Mouse (Mus musculus) midbrain, postnatal 0 days (tissue): Measurements from ENCODE around the gene Cabin1. TPM values are rescaled to one million over a fixed set of nuclear protein-coding genes. Genes with fewer than 3 reads are reported as not detected.
A peak's percentile ranks its signal among the peaks of the same experiment; 100 is the strongest.

ENCODE experiments used
- ATAC-seq: fragments of 200-750 bp; cut with Nextera tagmentation; 2 replicates; pipeline ENCODE4 v1.8.0; 2017; ENCODE audit warnings: moderate number of reproducible peaks, mild to moderate bottlenecking, moderate TSS enrichment, moderate library complexity; ENCODE audit not compliant: low FRiP score
- DNase-seq: peaks from one replicate; pipeline ENCODE4 v3.0.0-alpha.2; 2015; ENCODE audit warnings: low spot score
- H3K27ac ChIP-seq: fragments of 300-500 bp; sonication (generic); 2 replicates; pipeline ENCODE4 v1.5.1; 2014; ENCODE audit warnings: low read depth, mild to moderate bottlenecking, low read length, mixed read lengths
- H3K27me3 ChIP-seq: fragments of 300-500 bp; sonication (generic); 2 replicates; pipeline ENCODE4 v1.6.1; 2014; ENCODE audit warnings: low read length, control low read depth, mixed read lengths; ENCODE audit not compliant: insufficient read depth
- H3K36me3 ChIP-seq: fragments of 300-500 bp; sonication (generic); 2 replicates; pipeline ENCODE4 v1.6.1; 2014; ENCODE audit warnings: low read length, control low read depth, mixed read lengths; ENCODE audit not compliant: insufficient read depth
- H3K4me1 ChIP-seq: fragments of 300-500 bp; sonication (generic); 2 replicates; pipeline ENCODE4 v1.6.1; 2014; ENCODE audit warnings: mild to moderate bottlenecking, control low read depth, antibody characterized with exemption, low read length, mixed read lengths; ENCODE audit not compliant: insufficient read depth
- H3K4me2 ChIP-seq: fragments of 300-500 bp; sonication (generic); 2 replicates; pipeline ENCODE4 v1.6.1; 2014; ENCODE audit warnings: low read depth, mild to moderate bottlenecking, low read length, mixed read lengths; ENCODE audit not compliant: poor library complexity, severe bottlenecking
- H3K4me3 ChIP-seq: fragments of 300-500 bp; sonication (generic); 2 replicates; pipeline ENCODE4 v1.5.1; 2014; ENCODE audit warnings: low read depth, mild to moderate bottlenecking, low read length, moderate library complexity
- H3K9ac ChIP-seq: fragments of 300-500 bp; sonication (generic); replicated peaks from 2 replicates; pipeline ENCODE4 v1.6.1; 2014; ENCODE audit warnings: mild to moderate bottlenecking, low read length, moderate library complexity, mixed read lengths; ENCODE audit not compliant: poor library complexity, severe bottlenecking
- H3K9me3 ChIP-seq: fragments of 300-500 bp; sonication (generic); 2 replicates; pipeline ENCODE4 v1.6.1; 2016; ENCODE audit warnings: low read length, control low read depth
- CTCF ChIP-seq: IDR thresholded peaks from 2 replicates; pipeline ENCODE4 v1.5.1; 2016; ENCODE audit warnings: antibody characterized with exemption, mild to moderate bottlenecking
- WGBS: fragments of 180-500 bp; shearing (Covaris S2); extraction: QIAGEN DNeasy Blood & Tissue Kit; methylation state at CpG from one replicate; pipeline ENCODE4 v1.1.7; 2014; 5-methylcytosine and 5-hydroxymethylcytosine counted together
- polyA plus RNA-seq: library from polyadenylated mRNA; unstranded; fragments of >200 nt; fragmentation: Nextera tagmentation; extraction: Ambion mirVana; gene quantifications from 2 replicates; pipeline ENCODE4 v1.2.1, GENCODE M21; 2015
- total RNA-seq: library from RNA; depleted of rRNA; stranded (reverse); fragments of >200 nt; gene quantifications from 2 replicates; pipeline ENCODE4 v1.2.3, GENCODE M21; 2014

The Cabin1 gene
- total and polyA plus RNA-seq, 2 experiments from 2014 or later: 31.6 to 93.3 TPM

DNA sequence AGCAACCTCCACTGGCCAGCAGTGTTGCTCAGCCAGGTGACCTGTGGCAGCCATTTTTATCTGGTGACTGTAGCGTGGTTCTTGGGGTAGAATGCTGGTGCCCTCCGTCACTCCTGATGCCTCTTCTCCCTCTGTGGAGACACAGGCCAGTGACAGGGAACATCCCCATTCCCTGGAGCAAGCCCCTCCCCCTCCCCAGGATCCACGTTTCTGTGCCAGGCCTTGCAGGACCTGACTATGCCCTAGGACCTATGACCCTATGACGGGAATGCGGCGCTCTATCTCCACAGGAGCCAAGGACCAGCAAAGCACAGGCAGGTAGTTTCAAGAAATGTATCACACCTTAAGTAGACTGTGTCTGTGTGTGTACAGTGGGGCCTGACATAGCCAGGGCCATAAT is 116.0 kb downstream of the Cabin1 start:
- Histone ChIP-seq H3K4me1 (no peaks in the 10 kb centered on the region), H3K4me2 (no peak overlapping the region), H3K36me3 (peaks cover 61% of the 10 kb centered on the region), H3K9ac (no peak overlapping the region), H3K27me3 (no peaks in the 10 kb centered on the region), H3K9me3 (no peaks in the 10 kb centered on the region), H3K27ac (peak overlapping the region; percentile 51; the same call in 1 of the 2 replicates), H3K4me3 (no peak overlapping the region)
- ATAC-seq: no peak
- DNase-seq: no peak
- TF ChIP-seq CTCF: no peak
- WGBS: 97% methylated on average over 6 of the region's 6 CpGs

DNA sequence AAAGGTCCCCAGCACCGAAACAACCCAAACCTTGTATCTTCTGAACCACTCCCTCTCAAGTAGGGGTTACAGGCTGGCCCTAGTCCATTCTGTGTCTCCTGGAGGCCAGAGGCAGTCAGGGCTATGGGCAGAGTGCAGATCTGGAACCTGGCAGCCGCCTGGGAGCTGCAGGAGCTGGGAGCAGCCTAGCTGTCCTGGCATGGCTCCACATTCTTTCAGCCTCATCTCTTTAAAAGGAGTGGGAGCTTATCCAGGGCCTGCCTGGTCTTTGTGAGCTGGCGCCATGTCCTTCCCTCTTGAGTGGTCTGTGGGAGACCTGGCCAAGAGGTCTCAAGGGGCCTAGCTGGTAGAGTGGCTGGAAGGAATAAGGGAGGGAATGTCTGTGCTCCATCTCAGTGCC is 116.8 kb downstream of the Cabin1 start:
- Histone ChIP-seq H3K4me2 (no peak overlapping the region), H3K4me1 (no peaks in the 10 kb centered on the region), H3K27ac (0 out of 2 replicates have a peak overlapping the region, but pooled peaks have one; percentile 51), H3K4me3 (no peak overlapping the region), H3K9me3 (no peaks in the 10 kb centered on the region), H3K36me3 (peaks cover 54% of the 10 kb centered on the region), H3K27me3 (no peaks in the 10 kb centered on the region), H3K9ac (no peak overlapping the region)
- WGBS: 65% methylated on average over 3 of the region's 3 CpGs
- TF ChIP-seq CTCF: no peak
- ATAC-seq (peak; percentile 46), DNase-seq (peak; percentile 88)

DNA sequence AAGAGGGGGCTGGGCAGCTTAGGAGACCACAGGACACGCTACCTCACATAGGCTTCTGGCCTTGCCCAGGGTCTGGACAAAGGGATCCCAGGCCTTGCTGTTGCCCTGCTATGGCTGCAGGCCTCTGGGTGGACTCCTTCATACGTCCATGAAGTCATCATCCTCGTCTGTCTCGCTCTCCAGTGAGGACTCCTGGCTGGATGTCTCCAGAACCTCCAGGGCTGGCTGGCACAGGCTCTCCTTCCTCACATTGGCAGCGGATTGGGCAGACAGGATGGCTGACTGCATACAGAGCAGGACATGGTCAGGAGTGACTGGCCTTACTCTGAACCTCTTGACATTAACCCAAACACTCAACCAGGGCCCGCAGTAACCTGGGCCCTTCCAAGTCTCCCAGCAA is 117.7 kb downstream of the Cabin1 start:
- DNase-seq (no peak), ATAC-seq (no peak)
- Histone ChIP-seq H3K4me3 (no peak overlapping the region), H3K27ac (no peak overlapping the region), H3K9me3 (no peaks in the 10 kb centered on the region), H3K4me1 (no peaks in the 10 kb centered on the region), H3K4me2 (no peak overlapping the region), H3K27me3 (no peaks in the 10 kb centered on the region), H3K9ac (no peak overlapping the region), H3K36me3 (peaks cover 44% of the 10 kb centered on the region)
- no peak for TF ChIP-seq CTCF
- 88% methylated on average over 6 of the region's 6 CpGs for whole genome bisulfite sequencing

DNA sequence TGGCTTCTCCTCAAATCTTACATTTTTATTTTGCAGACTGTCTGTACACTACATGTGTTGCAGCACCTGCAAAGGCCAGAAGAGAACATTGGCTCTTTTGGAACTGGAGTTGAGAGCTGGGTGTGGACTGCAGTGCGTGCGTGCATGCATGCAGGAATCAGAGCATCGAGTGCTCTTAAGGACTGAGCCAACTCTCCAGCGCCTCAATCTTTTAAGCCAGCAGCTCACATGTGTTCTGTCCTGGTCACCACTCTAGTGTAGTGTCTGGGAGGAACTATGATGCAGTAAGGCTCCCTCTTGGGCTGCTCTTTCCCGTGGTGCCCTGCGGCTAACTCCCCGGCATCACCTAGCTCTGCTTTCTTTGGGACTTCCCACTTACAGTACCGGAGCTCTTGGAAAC is 118.5 kb downstream of the Cabin1 start:
- 94% methylated on average over 8 of the region's 8 CpGs for WGBS
- DNase-seq: no peak
- Histone ChIP-seq H3K27me3 (no peaks in the 10 kb centered on the region), H3K9me3 (no peaks in the 10 kb centered on the region), H3K4me1 (no peaks in the 10 kb centered on the region), H3K4me2 (no peak overlapping the region), H3K9ac (no peak overlapping the region), H3K36me3 (peaks cover 36% of the 10 kb centered on the region), H3K27ac (no peak overlapping the region), H3K4me3 (no peak overlapping the region)
- no peak for TF ChIP-seq CTCF
- ATAC-seq: no peak

DNA sequence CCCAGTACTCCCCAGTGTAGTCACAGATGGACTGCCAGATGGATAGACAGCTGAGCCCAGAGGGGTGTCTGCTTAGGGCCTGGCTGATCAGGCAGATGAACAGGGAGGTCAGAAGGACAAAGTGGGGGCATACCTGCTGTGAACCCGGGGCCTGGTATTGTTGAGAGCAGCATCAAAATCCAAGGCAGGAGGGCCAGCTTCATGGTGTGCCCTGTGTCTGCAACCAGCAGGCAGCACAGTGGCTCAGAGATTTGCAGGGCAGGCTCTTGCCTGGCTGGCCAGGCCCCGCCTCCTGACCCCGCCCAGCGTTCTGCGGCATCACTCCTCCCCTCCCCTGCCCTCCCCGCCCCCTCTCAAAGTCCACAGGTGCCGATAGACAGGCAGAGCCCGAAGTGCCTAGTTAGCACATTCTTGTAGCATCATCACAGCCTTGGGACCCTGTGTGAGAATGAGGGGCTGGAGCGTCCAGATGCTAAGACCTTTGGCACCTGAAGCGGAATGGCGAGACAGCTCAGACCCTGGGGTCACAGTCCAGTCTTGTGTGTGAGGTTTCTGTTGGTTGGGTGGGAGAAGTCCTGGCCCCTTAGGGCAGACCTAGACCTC is 120.3 kb downstream of the Cabin1 start, which contains the start of gene Susd2:
TSS of gene Susd2 (minus strand) at position 268 of the 603 bp plus-strand sequence.
- H3K27ac ChIP-seq: peak within 1 kb of the TSS; percentile 38; the same call in 1 of the 2 replicates
- no peaks in the 10 kb centered on the region for H3K9me3 ChIP-seq
- ATAC-seq (peak; percentile 55), DNase-seq (peak; percentile 57)
- H3K4me2 ChIP-seq: peak within 1 kb of the TSS; percentile 20
- H3K36me3 ChIP-seq: peaks cover 19% of the 10 kb centered on the region
- H3K4me1 ChIP-seq: no peaks in the 10 kb centered on the region
- 6% methylated on average over 11 of the region's 11 CpGs for WGBS
- TF ChIP-seq CTCF: no peak
- H3K27me3 ChIP-seq: no peaks in the 10 kb centered on the region
- H3K4me3 ChIP-seq: no peak within 1 kb of the TSS
- H3K9ac ChIP-seq: 0 out of 2 replicates have a peak within 1 kb of the TSS, but pooled peaks have one; percentile 19

DNA sequence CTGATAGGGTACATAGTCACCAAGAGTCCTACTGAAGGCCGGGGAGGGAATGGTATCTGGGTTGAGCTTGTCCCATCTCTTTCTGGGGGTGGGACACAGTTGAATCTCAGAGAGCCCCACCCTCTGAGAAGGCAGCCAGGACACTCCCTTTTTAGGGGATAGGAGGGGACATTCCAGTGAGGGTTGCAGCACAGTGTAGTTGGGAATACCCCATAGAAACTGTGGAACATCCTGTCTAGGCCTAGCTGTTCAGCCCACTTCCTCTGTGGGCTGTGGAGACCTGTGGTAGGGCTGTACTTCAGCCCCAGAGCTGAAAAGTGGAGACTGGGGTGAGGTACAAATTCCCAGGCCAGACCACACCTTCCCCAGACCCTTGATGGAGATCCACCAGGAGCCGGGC is 121.2 kb downstream of the Cabin1 start:
- ATAC-seq (no peak), DNase-seq (no peak)
- Histone ChIP-seq H3K9me3 (no peaks in the 10 kb centered on the region), H3K36me3 (peaks cover 11% of the 10 kb centered on the region), H3K9ac (no peak overlapping the region), H3K4me2 (no peak overlapping the region), H3K27me3 (no peaks in the 10 kb centered on the region), H3K27ac (no peak overlapping the region), H3K4me3 (no peak overlapping the region), H3K4me1 (no peaks in the 10 kb centered on the region)
- TF ChIP-seq CTCF: no peak
- WGBS: 96% methylated on average over 2 of the region's 2 CpGs
